Mouse (Mus musculus): Measurements from ENCODE around the gene Sbno2. TPM values are rescaled to one million over a fixed set of nuclear protein-coding genes. Genes with fewer than 3 reads are reported as not detected.

The Sbno2 gene
- total and polyA plus RNA-seq, 3 experiments, result 9.7 to 24.2 (median 22.6) TPM

DNA sequence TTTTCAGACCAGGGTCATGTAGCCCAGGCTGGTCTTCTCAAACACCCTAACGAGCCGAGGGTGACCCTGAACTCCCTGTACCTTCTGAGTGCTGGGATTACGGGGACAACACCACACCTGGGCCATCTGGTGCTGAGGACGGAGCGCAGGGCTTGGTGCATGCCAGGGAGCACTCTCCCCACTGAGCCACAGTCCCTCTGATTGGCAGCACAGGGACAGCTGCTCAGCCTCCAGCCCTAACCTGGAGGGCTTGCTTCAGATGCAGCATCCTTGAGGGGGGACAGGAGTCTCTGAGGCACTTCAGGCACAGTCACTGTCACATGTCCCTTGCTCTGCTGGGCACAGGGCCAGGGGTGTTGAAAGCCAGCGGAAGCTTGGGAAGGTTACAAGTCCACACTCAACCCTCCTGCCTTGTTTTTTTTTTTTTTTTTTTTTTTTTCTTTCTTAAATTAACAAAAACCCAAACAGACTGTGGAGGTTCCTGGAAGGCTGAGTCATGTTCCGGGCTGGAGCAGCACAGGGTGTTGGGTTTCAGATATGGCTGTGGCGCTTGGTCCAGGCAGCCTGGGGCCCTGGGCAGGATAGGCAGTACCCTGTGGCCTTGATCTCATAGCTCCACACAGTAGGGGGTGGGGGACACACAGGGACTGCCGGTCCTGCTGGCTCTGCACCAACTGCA lies 34.4 kb downstream of the Sbno2 start:
- Histone ChIP-seq H3K79me2 (replicated peaks; ENCODE audit: control insufficient read depth, extremely low read depth, insufficient read depth, poor library complexity, severe bottlenecking) (no peaks in the 10 kb centered on the region), H3K4me2 (ENCODE audit: insufficient read depth, low read depth, poor library complexity, severe bottlenecking) (no peak overlapping the region), H3K9me3 (replicated peaks; ENCODE audit: low read length) (no peaks in the 10 kb centered on the region), H3K9ac (ENCODE audit: insufficient read depth, low read depth) (no peak overlapping the region), H3K4me1 (ENCODE audit: control insufficient read depth in 1 of 2, insufficient read depth in 2 of 2) (peaks cover 24 to 41% of the 10 kb centered on the region in 2 experiments), H3K27ac (ENCODE audit: insufficient read depth, low read depth) (no peak overlapping the region), H3K36me3 (replicated peaks in 1 of 2; ENCODE audit: control insufficient read depth in 1 of 2, insufficient read depth in 1 of 2, low read length in 1 of 2) (peaks cover 48 to 72% of the 10 kb centered on the region in 2 experiments), H3K27me3 (replicated peaks) (no peaks in the 10 kb centered on the region), H3K4me3 (replicated peaks in 1 of 3; ENCODE audit: low read depth in 2 of 3, low read length in 2 of 3, poor library complexity in 1 of 3) (no peak overlapping the region)
- in situ Hi-C loops (cut with MboI; ENCODE audit: low pct_ligation_motif_present, low pct_unique_long_range_greater_than_20kb, low sequenced_read_pairs), result no loop called here
- dilution Hi-C loops (cut with MboI; ENCODE audit: extremely low pct_ligation_motif_present, extremely low pct_unique_long_range_greater_than_20kb, low sequenced_read_pairs), result no loop called here
- no peak for DNase-seq (ENCODE audit: extremely low read depth)
- no peak for TF ChIP-seq BHLHE40 (IDR thresholded peaks at IDR 0.05; ENCODE audit: low read depth, low read length)
- TF ChIP-seq SIN3A (IDR thresholded peaks at IDR 0.05; ENCODE audit: low read length), result no peak

DNA sequence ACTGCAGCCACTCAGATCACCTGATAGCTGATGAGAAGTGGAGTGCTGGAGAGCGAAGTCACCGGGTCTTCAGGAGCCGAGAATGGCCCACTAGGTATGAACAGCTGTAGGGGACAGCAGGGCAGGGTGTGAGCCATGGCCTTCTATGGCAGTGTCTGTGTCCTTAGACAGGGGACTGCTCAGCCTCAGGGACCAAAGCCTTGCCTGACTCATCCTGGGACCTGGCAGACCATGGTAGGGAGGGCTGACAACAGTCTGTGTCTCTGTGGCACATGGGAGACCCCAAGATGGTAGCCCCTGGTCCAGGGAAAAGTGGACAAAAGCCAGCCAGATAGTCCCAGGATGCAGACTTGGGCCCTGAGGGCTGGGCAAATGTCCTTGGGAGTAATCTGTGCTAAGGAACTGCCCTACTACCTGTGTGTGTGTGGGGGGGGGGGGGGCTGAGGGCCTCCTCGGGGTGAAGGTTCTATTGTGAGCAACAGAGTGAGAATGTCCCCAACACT lies 35.4 kb downstream of the Sbno2 start:
- no peak for TF ChIP-seq POLR2A (IDR thresholded peaks at IDR 0.05; ENCODE audit: low read depth, low read length)
- TF ChIP-seq ZKSCAN1 (IDR thresholded peaks at IDR 0.05; ENCODE audit: borderline replicate concordance, low read depth, low read length), result no peak
- TF ChIP-seq JUN (IDR thresholded peaks at IDR 0.05; ENCODE audit: insufficient read depth, low read depth, low read length), result no peak
- Histone ChIP-seq H3K4me1 (ENCODE audit: control insufficient read depth in 1 of 2, insufficient read depth in 2 of 2) (peaks cover 20 to 36% of the 10 kb centered on the region in 2 experiments), H3K9ac (ENCODE audit: insufficient read depth, low read depth) (no peak overlapping the region), H3K4me2 (ENCODE audit: insufficient read depth, low read depth, poor library complexity, severe bottlenecking) (no peak overlapping the region), H3K9me3 (replicated peaks; ENCODE audit: low read length) (no peaks in the 10 kb centered on the region), H3K27ac (ENCODE audit: insufficient read depth, low read depth) (no peak overlapping the region), H3K27me3 (replicated peaks) (no peaks in the 10 kb centered on the region), H3K79me2 (replicated peaks; ENCODE audit: control insufficient read depth, extremely low read depth, insufficient read depth, poor library complexity, severe bottlenecking) (no peaks in the 10 kb centered on the region), H3K36me3 (replicated peaks in 1 of 2; ENCODE audit: control insufficient read depth in 1 of 2, insufficient read depth in 1 of 2, low read length in 1 of 2) (peaks cover 53 to 78% of the 10 kb centered on the region in 2 experiments), H3K4me3 (replicated peaks in 1 of 3; ENCODE audit: low read depth in 2 of 3, low read length in 2 of 3, poor library complexity in 1 of 3) (no peak overlapping the region)
- dilution Hi-C loops (cut with MboI; ENCODE audit: extremely low pct_ligation_motif_present, extremely low pct_unique_long_range_greater_than_20kb, low sequenced_read_pairs) (no loop called here), in situ Hi-C loops (cut with MboI; ENCODE audit: low pct_ligation_motif_present, low pct_unique_long_range_greater_than_20kb, low sequenced_read_pairs) (no loop called here)
- no peak for DNase-seq (ENCODE audit: extremely low read depth)

DNA sequence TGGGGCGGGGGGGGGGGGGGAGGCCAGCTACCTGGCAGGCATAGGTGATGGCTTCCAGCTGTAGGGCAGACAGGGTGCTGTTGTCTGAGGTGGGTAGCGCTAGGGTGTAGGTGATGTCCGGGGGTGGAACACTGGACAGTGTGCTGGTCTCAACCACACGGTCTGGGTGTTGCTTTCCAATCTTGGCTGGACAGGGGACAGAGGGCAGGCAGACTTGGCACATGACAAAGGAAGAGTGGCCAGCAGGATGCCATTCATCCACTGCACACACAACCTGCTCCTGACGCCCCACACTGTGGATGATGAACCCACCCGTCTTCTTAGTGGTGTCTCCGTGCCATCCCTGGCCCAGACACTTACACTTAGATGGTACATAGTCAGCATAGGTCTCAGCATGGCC lies 36.1 kb downstream of the Sbno2 start:
- in situ Hi-C loops (cut with MboI; ENCODE audit: low pct_ligation_motif_present, low pct_unique_long_range_greater_than_20kb, low sequenced_read_pairs), result no loop called here
- Histone ChIP-seq H3K4me3 (replicated peaks in 1 of 3; ENCODE audit: low read depth in 2 of 3, low read length in 2 of 3, poor library complexity in 1 of 3) (no peak overlapping the region), H3K36me3 (replicated peaks in 1 of 2; ENCODE audit: control insufficient read depth in 1 of 2, insufficient read depth in 1 of 2, low read length in 1 of 2) (peaks cover 59 to 85% of the 10 kb centered on the region in 2 experiments)

More for the DNA sequence above, 36.1 kb downstream of the Sbno2 start:
- H3K4me1 ChIP-seq (ENCODE audit: control insufficient read depth in 1 of 2, insufficient read depth in 2 of 2), result peaks cover 17 to 30% of the 10 kb centered on the region in 2 experiments
- H3K9ac ChIP-seq (ENCODE audit: insufficient read depth, low read depth), result no peak overlapping the region
- no peak overlapping the region for H3K27ac ChIP-seq (ENCODE audit: insufficient read depth, low read depth)
- H3K4me2 ChIP-seq (ENCODE audit: insufficient read depth, low read depth, poor library complexity, severe bottlenecking), result no peak overlapping the region
- TF ChIP-seq RCOR1 (conservative IDR thresholded peaks at IDR 0.05; ENCODE audit: low read depth, low read length) (no peak), TCF12 (IDR thresholded peaks at IDR 0.05; ENCODE audit: low read depth, low read length) (no peak), TBP (conservative IDR thresholded peaks at IDR 0.05; ENCODE audit: low read depth, low read length) (no peak), USF2 (conservative IDR thresholded peaks at IDR 0.05; ENCODE audit: low read depth, low read length) (no peak), MXI1 (IDR thresholded peaks at IDR 0.05; ENCODE audit: low read depth, low read length) (no peak), POLR2AphosphoS2 (IDR thresholded peaks at IDR 0.05; ENCODE audit: low read depth, low read length) (no peak), ZMIZ1 (IDR thresholded peaks at IDR 0.05; ENCODE audit: low read depth, low read length) (no peak), ZKSCAN1 (IDR thresholded peaks at IDR 0.05; ENCODE audit: borderline replicate concordance, low read depth, low read length) (no peak), HCFC1 (IDR thresholded peaks at IDR 0.05; ENCODE audit: low read depth, low read length) (no peak), MAZ (IDR thresholded peaks at IDR 0.05; ENCODE audit: low read depth, low read length) (no peak), ZNF384 (IDR thresholded peaks at IDR 0.05; ENCODE audit: low read depth, low read length) (no peak), IRF4 (IDR thresholded peaks at IDR 0.05; ENCODE audit: low read depth, low read length) (no peak), JUND (conservative IDR thresholded peaks at IDR 0.05; ENCODE audit: low read depth, low read length) (no peak), MAX (IDR thresholded peaks at IDR 0.05; ENCODE audit: low read length) (no peak), POLR2A (IDR thresholded peaks at IDR 0.05; ENCODE audit: low read depth, low read length) (no peak), GABPA (IDR thresholded peaks at IDR 0.05; ENCODE audit: insufficient replicate concordance, low read depth, low read length) (no peak), NRF1 (IDR thresholded peaks at IDR 0.05; ENCODE audit: low read depth, low read length) (no peak), JUN (IDR thresholded peaks at IDR 0.05; ENCODE audit: insufficient read depth, low read depth, low read length) (no peak), CTCF (conservative IDR thresholded peaks at IDR 0.05 in 1 of 2, IDR thresholded peaks at IDR 0.05 in 1 of 2; ENCODE audit: low read depth in 2 of 2, low read length in 2 of 2) (no peak), NELFE (IDR thresholded peaks at IDR 0.05; ENCODE audit: low read depth, low read length) (no peak)
- no peak for DNase-seq (ENCODE audit: extremely low read depth)
- H3K9me3 ChIP-seq (replicated peaks; ENCODE audit: low read length), result no peaks in the 10 kb centered on the region
- H3K27me3 ChIP-seq (replicated peaks), result no peaks in the 10 kb centered on the region
- H3K79me2 ChIP-seq (replicated peaks; ENCODE audit: control insufficient read depth, extremely low read depth, insufficient read depth, poor library complexity, severe bottlenecking), result no peaks in the 10 kb centered on the region
- dilution Hi-C loops (cut with MboI; ENCODE audit: extremely low pct_ligation_motif_present, extremely low pct_unique_long_range_greater_than_20kb, low sequenced_read_pairs), result no loop called here

All from CH12.LX (cell line).